Mouse (Mus musculus): ENCODE results near the gene Slc25a43. TPM values are rescaled to one million over a fixed set of nuclear protein-coding genes. Genes with fewer than 3 reads are reported as not detected.
A peak's percentile ranks its signal among the peaks of the same experiment; 100 is the strongest.

The Slc25a43 gene
- total RNA-seq, 2 experiments from 2014 or later: 0.44 TPM; not detected in 1

DNA sequence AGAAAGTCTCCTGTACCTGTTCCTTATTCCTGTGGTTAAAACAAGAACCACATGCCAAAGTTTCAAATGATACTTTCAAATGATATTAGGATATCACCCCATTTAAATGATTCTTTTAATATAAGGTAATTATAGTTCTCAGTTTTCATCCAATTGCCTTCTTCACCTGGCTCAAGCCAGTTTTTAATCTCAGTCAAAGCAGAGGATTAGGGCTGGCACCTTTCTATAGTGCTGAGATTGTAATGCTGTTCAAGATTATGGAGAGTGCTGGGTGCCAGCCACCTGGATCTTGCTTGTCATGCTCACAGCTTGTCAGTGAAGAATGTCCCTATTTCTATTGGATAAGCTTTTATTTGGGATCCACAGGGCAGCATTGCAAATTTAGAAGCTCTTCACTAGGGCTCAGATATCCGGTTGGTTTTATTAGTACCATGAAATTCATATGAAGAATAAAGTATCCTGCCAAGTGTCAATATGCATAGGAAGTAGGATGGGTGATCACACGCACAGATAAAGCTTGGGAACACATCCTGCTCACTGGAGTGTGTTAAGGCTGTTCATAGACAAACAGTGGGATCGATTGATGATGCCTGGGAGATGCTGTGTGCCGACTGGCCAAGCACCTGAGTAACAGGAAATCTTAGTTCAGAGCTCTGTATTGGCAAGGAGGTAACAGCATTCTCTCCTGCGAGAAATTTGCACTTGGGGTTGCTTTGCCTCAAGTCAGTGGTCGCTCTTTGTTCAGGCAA is 55.8 kb downstream of the Slc25a43 start:
- H3K27ac ChIP-seq: no peak overlapping the region
- DNase-seq (ENCODE audit: low spot score in 2 of 2): no peak
- TF ChIP-seq CTCF (conservative IDR thresholded peaks at IDR 0.05): no peak
- no peak overlapping the region for H3K4me3 ChIP-seq

DNA sequence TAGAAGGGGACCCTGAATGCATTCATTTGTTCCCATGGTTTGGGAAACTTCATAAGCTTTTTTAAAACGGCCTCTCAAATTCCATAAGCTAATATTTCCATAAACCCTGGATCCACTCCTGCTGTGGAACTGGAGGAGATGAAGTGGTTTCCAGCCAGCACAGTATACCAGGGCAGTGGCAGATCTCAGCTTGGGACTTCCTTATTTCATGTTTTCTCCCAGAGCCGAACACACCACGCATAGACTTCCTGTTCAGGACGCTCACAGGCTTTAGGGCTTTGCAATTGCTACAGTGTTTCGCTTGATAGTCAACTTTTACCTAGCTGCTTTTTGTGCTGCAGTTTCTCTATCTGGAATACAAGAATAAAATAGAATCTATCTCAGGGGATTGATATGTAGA is 59.7 kb downstream of the Slc25a43 start:
- no peak for TF ChIP-seq CTCF (conservative IDR thresholded peaks at IDR 0.05)
- DNase-seq (ENCODE audit: low spot score in 2 of 2): no peak
- Histone ChIP-seq H3K27ac (no peak overlapping the region), H3K4me3 (no peak overlapping the region)

DNA sequence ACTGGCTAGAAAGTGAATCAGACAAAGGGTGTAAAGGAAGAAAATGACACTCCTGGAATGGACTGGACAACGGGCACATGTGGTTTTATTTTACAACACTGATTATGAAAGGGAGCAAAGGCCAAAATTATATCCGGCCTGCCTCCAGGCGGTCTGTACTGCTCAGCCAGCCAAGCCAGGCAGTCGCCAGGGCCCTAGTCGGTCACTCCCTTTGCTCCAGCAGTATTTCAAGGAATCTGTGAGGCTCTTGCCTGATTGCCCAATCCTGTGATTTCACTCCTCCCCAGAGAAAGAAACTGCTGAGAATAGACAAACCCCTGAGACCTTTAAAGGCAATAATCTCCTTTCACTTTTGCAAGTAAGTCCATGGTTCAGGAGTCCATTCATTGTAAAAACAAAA is 60.7 kb downstream of the Slc25a43 start:
- H3K27ac ChIP-seq: no peak overlapping the region
- no peak overlapping the region for H3K4me3 ChIP-seq
- no peak for TF ChIP-seq CTCF (conservative IDR thresholded peaks at IDR 0.05)
- DNase-seq (ENCODE audit: low spot score in 2 of 2): no peak

DNA sequence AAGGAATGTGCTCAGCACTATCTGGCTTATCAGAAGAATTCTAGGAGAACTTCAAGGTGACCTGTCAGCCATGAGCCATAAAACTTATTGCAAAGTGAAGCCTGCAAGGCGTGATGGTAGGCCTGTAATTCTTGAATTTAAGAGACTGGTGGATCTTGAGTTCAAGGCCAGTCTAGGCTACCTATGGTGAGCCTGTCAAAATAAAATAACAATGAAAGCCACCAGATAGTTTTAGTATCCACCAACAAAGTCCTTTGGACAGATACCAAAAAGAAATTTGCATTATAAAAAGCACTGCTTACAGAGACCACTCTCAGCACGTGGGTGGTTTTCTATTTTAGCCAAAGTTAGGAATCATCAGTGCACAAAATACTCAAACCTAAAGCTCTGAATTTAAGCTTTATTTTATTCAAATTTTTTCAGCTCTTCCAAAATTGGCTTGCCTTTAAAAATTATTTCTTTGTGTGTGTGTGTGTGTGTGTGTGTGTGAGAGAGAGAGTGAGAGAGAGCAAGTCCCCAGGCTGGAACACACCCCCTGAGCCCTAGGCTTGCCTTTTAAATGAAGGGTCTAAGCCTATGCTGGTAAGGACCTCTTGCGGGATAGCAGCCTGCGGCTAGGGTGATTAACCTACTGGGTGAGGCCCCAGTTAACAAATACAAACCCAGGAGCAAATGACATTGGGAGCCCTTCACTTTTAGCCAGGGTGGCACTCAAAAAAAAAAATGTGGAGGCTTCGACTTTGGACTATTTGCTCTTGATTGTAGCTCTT is 62.2 kb downstream of the Slc25a43 start:
- no peak overlapping the region for H3K27ac ChIP-seq
- no peak for DNase-seq (ENCODE audit: low spot score in 2 of 2)
- no peak overlapping the region for H3K4me3 ChIP-seq
- no peak for TF ChIP-seq CTCF (conservative IDR thresholded peaks at IDR 0.05)

DNA sequence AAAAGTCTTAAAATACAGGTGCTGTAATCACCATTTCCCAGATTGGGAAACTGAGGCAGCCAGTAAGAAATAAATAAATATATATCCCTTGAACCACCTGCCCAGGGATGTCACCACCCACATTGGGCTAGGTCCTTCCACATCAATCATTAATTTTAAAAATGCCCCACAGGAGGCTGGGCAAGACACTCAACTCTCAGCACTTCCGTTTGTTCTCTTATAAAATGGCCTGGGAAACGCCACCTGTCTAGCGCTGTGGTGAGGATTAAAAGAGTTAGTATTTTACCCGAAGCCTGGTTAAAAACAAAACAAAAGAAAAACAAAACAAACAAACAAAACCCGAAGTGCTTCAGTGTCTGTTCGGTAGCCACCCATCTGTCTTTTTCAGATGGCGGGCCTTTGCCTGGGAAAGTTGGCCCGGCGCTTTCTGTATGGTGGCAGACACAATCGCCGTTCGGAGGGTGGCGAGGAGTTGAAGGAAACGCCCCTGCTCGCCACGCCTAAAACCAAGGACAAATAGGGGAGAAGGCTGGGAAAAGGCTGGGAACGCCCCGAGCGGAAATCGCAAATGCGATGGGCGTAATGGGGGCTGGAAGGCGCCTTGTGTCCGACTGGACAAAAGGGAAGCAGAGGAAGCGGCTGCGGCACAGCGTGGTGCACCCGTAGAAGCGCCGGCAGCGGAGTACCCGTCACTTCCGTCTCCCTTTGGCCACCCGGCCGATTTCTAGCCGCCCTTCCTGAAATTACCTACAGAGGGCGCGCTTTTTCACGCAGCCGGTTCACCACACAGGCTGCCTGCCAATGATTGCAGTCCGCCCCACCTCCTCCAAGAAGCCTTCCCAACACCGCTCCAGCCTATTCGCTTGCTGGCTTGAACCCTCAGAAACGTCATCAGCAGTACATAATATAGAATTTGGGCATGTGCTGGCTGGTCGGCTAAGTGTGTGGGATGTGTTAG is 64.2 kb downstream of the Slc25a43 start:
- Histone ChIP-seq H3K27ac (peak overlapping the region; percentile 84), H3K4me3 (peak overlapping the region; percentile 57)
- DNase-seq (ENCODE audit: low spot score in 2 of 2): peak; percentile 87 to 89
- TF ChIP-seq CTCF (conservative IDR thresholded peaks at IDR 0.05): peak; percentile 86

DNA sequence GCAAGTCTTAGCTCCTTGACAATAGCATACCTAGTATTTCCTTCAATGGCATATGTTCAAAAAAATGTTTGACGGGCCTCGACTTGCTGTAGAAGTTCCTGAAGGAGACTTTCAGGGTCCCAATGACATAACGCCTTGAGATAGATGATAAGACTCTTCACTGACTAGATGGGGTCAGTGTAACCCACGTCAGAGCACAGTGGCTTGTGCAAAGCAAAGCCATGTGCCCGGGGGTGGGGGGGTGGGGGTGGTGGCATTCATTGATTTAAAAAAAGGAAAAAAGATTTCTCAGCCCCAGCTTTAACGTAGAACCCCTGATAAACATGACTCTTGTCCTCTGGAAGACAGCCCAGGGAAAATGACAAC is 64.8 kb downstream of the Slc25a43 start:
- no peak for TF ChIP-seq CTCF (conservative IDR thresholded peaks at IDR 0.05)
- DNase-seq (ENCODE audit: low spot score in 2 of 2): no peak
- Histone ChIP-seq H3K4me3 (peak overlapping the region; percentile 57), H3K27ac (peak overlapping the region; percentile 84; the same call in 1 of the 2 replicates)

- peak in 1 of 2 experiments; percentile 13 for DNase-seq (ENCODE audit: low spot score in 2 of 2)
- Histone ChIP-seq H3K27ac (no peak overlapping the region), H3K4me3 (no peak overlapping the region)
- peak; percentile 73 for TF ChIP-seq CTCF (conservative IDR thresholded peaks at IDR 0.05)
Observed at GRCm38 (mm10) chrX:36811377-36811776, 67.9 kb downstream of the Slc25a43 start.

DNA sequence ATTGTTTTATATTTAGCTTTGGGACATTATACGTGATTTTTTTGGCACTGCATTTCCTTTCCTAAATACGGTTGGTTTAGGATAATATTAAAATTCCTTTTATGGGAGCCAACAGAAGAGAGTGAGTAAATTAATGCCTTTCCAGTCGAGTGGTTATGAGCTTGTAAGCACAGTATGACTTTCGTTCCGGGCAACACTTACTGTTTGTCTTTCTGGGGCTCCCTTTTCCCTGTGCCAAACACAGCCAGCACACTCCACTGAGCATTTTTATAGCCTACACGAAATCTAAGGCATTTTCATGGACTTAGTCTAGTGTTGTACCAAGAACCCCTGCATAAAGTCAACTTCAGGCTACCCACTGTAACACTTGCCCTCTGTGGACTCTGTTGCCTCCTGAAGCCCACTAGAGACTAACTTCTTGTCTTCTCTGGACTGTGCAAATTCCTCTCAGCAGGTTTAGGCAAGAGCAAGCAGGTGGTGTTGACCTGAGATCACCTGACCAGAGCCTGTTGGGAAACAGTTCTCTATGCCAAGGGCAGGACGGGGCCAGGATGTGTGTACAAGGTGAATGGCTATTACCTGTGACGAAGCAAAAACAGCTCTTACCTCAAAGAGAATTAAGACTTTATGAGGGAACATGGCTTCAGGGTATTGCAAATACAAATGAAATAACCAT is 70.8 kb downstream of the Slc25a43 start:
- no peak for TF ChIP-seq CTCF (conservative IDR thresholded peaks at IDR 0.05)
- Histone ChIP-seq H3K27ac (no peak overlapping the region), H3K4me3 (no peak overlapping the region)
- no peak for DNase-seq (ENCODE audit: low spot score in 2 of 2)

- no peak for TF ChIP-seq CTCF (conservative IDR thresholded peaks at IDR 0.05)
- Histone ChIP-seq H3K27ac (no peak overlapping the region), H3K4me3 (no peak overlapping the region)
- no peak for DNase-seq (ENCODE audit: low spot score in 2 of 2)
Observed at GRCm38 (mm10) chrX:36815022-36815421, 71.6 kb downstream of the Slc25a43 start.

DNA sequence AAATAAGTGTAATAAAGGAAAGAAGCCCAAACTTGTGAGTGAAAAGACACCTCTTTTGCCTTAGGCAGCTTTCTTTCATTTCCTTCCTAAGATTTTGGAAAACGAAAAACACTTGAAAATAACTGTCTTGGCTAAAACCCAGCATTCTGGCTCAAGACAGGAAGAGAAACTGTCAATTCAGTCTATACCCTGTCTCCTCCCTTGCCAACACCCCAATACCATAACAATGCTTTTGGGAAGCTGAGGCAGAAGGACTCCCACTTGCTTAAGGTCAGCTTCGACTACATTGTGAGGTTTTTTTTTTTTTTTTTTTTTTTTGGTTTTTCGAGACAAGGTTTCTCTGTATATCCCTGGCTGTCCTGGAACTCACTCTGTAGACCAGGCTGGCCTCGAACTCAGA is 72.0 kb downstream of the Slc25a43 start:
- H3K27ac ChIP-seq: no peak overlapping the region
- no peak overlapping the region for H3K4me3 ChIP-seq
- DNase-seq (ENCODE audit: low spot score in 2 of 2): no peak
- no peak for TF ChIP-seq CTCF (conservative IDR thresholded peaks at IDR 0.05)

GRCm38 (mm10) chrX:36816368-36816899 is 73.0 kb downstream of the Slc25a43 start:
- H3K4me3 ChIP-seq: no peak overlapping the region
- H3K27ac ChIP-seq: no peak overlapping the region
- no peak for DNase-seq (ENCODE audit: low spot score in 2 of 2)
- no peak for TF ChIP-seq CTCF (conservative IDR thresholded peaks at IDR 0.05)

DNA sequence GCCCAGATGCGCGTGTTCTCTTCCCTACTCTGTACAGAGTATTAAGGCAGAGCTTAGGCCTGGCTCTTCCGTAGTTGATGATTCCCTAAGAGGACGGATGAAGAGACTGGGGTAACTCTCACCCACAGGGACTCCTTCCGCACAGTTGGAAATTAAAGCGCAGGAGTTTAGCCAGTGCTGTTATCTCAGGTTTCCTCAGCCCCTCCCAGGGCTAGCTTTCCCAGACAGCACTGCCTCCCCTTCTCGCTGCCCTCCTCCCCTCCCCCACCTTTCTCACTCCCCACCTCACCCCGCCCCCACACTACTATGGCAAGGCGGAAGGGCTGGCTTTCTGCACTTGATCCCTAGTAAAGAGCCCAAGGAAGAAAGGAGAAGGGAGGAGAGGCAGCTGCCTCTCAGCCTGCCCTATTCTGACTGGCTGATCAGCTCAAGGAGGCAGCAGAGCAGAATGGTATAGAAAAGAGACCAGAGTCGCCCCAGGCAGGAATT is 73.5 kb downstream of the Slc25a43 start:
- Histone ChIP-seq H3K4me3 (no peak overlapping the region), H3K27ac (no peak overlapping the region)
- DNase-seq (ENCODE audit: low spot score in 2 of 2): no peak
- TF ChIP-seq CTCF (conservative IDR thresholded peaks at IDR 0.05): no peak

Data from layer of hippocampus, adult 2 months (tissue).